Mouse (Mus musculus) limb, embryonic 14.5 days (tissue): ENCODE measurements around the gene Elp1. TPM values are rescaled to one million over a fixed set of nuclear protein-coding genes. Genes with fewer than 3 reads are reported as not detected.

ENCODE experiments used
- ATAC-seq: fragments of 200-750 bp; cut with Nextera tagmentation; 2 replicates; pipeline ENCODE4 v1.8.0; 2017; ENCODE audit warnings: low read depth, moderate number of reproducible peaks, moderate TSS enrichment; ENCODE audit not compliant: low FRiP score
- DNase-seq: peaks from one replicate; pipeline ENCODE4 v3.0.0-alpha.2; 2015; ENCODE audit warnings: low spot score
- H3K27ac ChIP-seq: fragments of 300-500 bp; sonication (generic); replicated peaks from 2 replicates; pipeline ENCODE4 v1.5.1; 2014; ENCODE audit warnings: low read depth, mild to moderate bottlenecking, low read length, moderate library complexity, mixed read lengths
- H3K27me3 ChIP-seq: fragments of 300-500 bp; sonication (generic); 2 replicates; pipeline ENCODE4 v1.6.1; 2014; ENCODE audit warnings: low read length, mixed read lengths; ENCODE audit not compliant: control insufficient read depth, insufficient read depth
- H3K36me3 ChIP-seq: fragments of 300-500 bp; sonication (generic); 2 replicates; pipeline ENCODE4 v1.6.1; 2014; ENCODE audit warnings: mild to moderate bottlenecking, low read length, moderate library complexity, mixed read lengths; ENCODE audit not compliant: control insufficient read depth, insufficient read depth
- H3K4me1 ChIP-seq: fragments of 300-500 bp; sonication (generic); 2 replicates; pipeline ENCODE4 v1.6.1; 2014; ENCODE audit warnings: antibody characterized with exemption, low read length, mixed read lengths; ENCODE audit not compliant: control insufficient read depth, insufficient read depth
- H3K4me2 ChIP-seq: fragments of 300-500 bp; sonication (generic); replicated peaks from 2 replicates; pipeline ENCODE4 v1.6.1; 2014; ENCODE audit warnings: low read depth, mild to moderate bottlenecking, low read length, moderate library complexity; ENCODE audit not compliant: severe bottlenecking
- H3K4me3 ChIP-seq: fragments of 300-500 bp; sonication (generic); replicated peaks from 2 replicates; pipeline ENCODE4 v1.5.1; 2014; ENCODE audit warnings: low read length
- H3K9ac ChIP-seq: fragments of 300-500 bp; sonication (generic); 2 replicates; pipeline ENCODE4 v1.6.1; 2014; ENCODE audit warnings: mild to moderate bottlenecking, low read depth, low read length, moderate library complexity; ENCODE audit not compliant: severe bottlenecking
- H3K9me3 ChIP-seq: fragments of 300-500 bp; sonication (generic); 2 replicates; pipeline ENCODE4 v1.6.1; 2016; ENCODE audit warnings: low read length; ENCODE audit not compliant: control insufficient read depth
- POLR2A ChIP-seq: fragments of 200-500 bp; IDR thresholded peaks from 2 replicates; pipeline ENCODE4 v1.8.0; 2012; ENCODE audit warnings: inconsistent platforms, mild to moderate bottlenecking, moderate library complexity, borderline replicate concordance; ENCODE audit not compliant: insufficient read depth, insufficient read length; ENCODE audit errors: extremely low read depth
- WGBS: fragments of 180-500 bp; shearing (Covaris S2); extraction: QIAGEN DNeasy Blood & Tissue Kit; methylation state at CpG from one replicate; pipeline ENCODE4 v1.1.7; 2014; 5-methylcytosine and 5-hydroxymethylcytosine counted together
- polyA plus RNA-seq, 2 experiments: library from polyadenylated mRNA; depleted of rRNA in 1 of 2; stranded (reverse) in 1 of 2; unstranded in 1 of 2; fragments of >200 nt; fragmentation: Nextera tagmentation in 1 of 2; extraction: Ambion mirVana in 1 of 2; gene quantifications; 2 replicates each; pipeline versions ENCODE4 v1.2.1 to v1.2.3; 2012 to 2014

Gene Elp1
- polyA plus RNA-seq, 2 experiments, result 60.8 to 72.3 TPM

- no peaks in the 10 kb centered on the region for H3K27me3 ChIP-seq
- DNase-seq (no peak), ATAC-seq (no peak)
- H3K9me3 ChIP-seq, result no peaks in the 10 kb centered on the region
- H3K9ac ChIP-seq, result no peak overlapping the region
- H3K4me1 ChIP-seq, result no peaks in the 10 kb centered on the region
- H3K36me3 ChIP-seq, result peaks cover 96% of the 10 kb centered on the region
- H3K27ac ChIP-seq, result no peak overlapping the region
- no peak overlapping the region for H3K4me3 ChIP-seq
- H3K4me2 ChIP-seq, result no peak overlapping the region
- no peak for TF ChIP-seq POLR2A
- 90% methylated on average over 7 of the region's 7 CpGs for WGBS
Measured at GRCm38 (mm10) chr4:56768913-56769312, 33.2 kb downstream of the Elp1 start.

- no peak for DNase-seq
- Histone ChIP-seq H3K4me2 (no peak overlapping the region), H3K4me3 (no peak overlapping the region), H3K9ac (no peak overlapping the region), H3K27me3 (no peaks in the 10 kb centered on the region), H3K9me3 (no peaks in the 10 kb centered on the region), H3K4me1 (no peaks in the 10 kb centered on the region), H3K27ac (no peak overlapping the region), H3K36me3 (peaks cover 95% of the 10 kb centered on the region)
- 75% methylated on average over 4 of the region's 5 CpGs for WGBS
- no peak for ATAC-seq
- TF ChIP-seq POLR2A, result no peak
Measured at GRCm38 (mm10) chr4:56767861-56768284, 34.3 kb downstream of the Elp1 start.

GRCm38 (mm10) chr4:56757693-56758092 is 44.4 kb downstream of the Elp1 start:
- no peak for TF ChIP-seq POLR2A
- no peak overlapping the region for H3K4me2 ChIP-seq
- no peaks in the 10 kb centered on the region for H3K27me3 ChIP-seq
- H3K4me1 ChIP-seq, result no peaks in the 10 kb centered on the region
- H3K36me3 ChIP-seq, result peaks cover 93% of the 10 kb centered on the region
- ATAC-seq (no peak), DNase-seq (no peak)
- no peak overlapping the region for H3K27ac ChIP-seq
- no peaks in the 10 kb centered on the region for H3K9me3 ChIP-seq
- 100% methylated on average over 1 of the region's 1 CpGs for WGBS
- H3K4me3 ChIP-seq, result no peak overlapping the region
- no peak overlapping the region for H3K9ac ChIP-seq

- Histone ChIP-seq H3K9me3 (no peaks in the 10 kb centered on the region), H3K4me2 (no peak overlapping the region), H3K27ac (no peak overlapping the region), H3K36me3 (peaks cover 88% of the 10 kb centered on the region), H3K27me3 (no peaks in the 10 kb centered on the region), H3K4me3 (no peak overlapping the region), H3K4me1 (no peaks in the 10 kb centered on the region), H3K9ac (no peak overlapping the region)
- ATAC-seq, result no peak
- no peak for TF ChIP-seq POLR2A
- WGBS, result 95% methylated on average over 10 of the region's 10 CpGs
- no peak for DNase-seq
Measured at GRCm38 (mm10) chr4:56756966-56757600, 45.0 kb downstream of the Elp1 start.

GRCm38 (mm10) chr4:56756021-56756420 is 46.1 kb downstream of the Elp1 start:
- no peaks in the 10 kb centered on the region for H3K27me3 ChIP-seq
- no peak overlapping the region for H3K27ac ChIP-seq
- 89% methylated on average over 5 of the region's 5 CpGs for WGBS
- H3K4me3 ChIP-seq, result no peak overlapping the region
- DNase-seq (no peak), ATAC-seq (no peak)
- no peak for TF ChIP-seq POLR2A
- H3K4me1 ChIP-seq, result no peaks in the 10 kb centered on the region
- no peaks in the 10 kb centered on the region for H3K9me3 ChIP-seq
- no peak overlapping the region for H3K9ac ChIP-seq
- H3K4me2 ChIP-seq, result no peak overlapping the region
- peaks cover 88% of the 10 kb centered on the region for H3K36me3 ChIP-seq
